Mouse (Mus musculus) neural tube, embryonic 15.5 days (tissue): ENCODE results near the gene Otud3. TPM values are rescaled to one million over a fixed set of nuclear protein-coding genes. Genes with fewer than 3 reads are reported as not detected.
"Not testable (repeated sequence)": the region's sequence is repeated elsewhere in the genome, so short reads cannot be mapped to it uniquely, and the experiment has no call there.

Source experiments
- ATAC-seq: fragments of 200-750 bp; cut with Nextera tagmentation; 2 replicates; pipeline ENCODE4 v1.8.0; 2017; ENCODE audit warnings: mild to moderate bottlenecking, moderate TSS enrichment, moderate library complexity; ENCODE audit not compliant: low FRiP score
- H3K27ac ChIP-seq: fragments of 300-500 bp; sonication (generic); replicated peaks from 2 replicates; pipeline ENCODE4 v1.5.1; 2015; ENCODE audit warnings: mild to moderate bottlenecking, inconsistent platforms
- H3K27me3 ChIP-seq: fragments of 300-500 bp; sonication (generic); replicated peaks from 2 replicates; pipeline ENCODE4 v1.6.1; 2015; ENCODE audit warnings: inconsistent platforms
- H3K36me3 ChIP-seq: fragments of 300-500 bp; sonication (generic); 2 replicates; pipeline ENCODE4 v1.6.1; 2015; ENCODE audit warnings: inconsistent platforms
- H3K4me1 ChIP-seq: fragments of 300-500 bp; sonication (generic); 2 replicates; pipeline ENCODE4 v1.6.1; 2015; ENCODE audit warnings: inconsistent platforms
- H3K4me2 ChIP-seq: fragments of 300-500 bp; sonication (generic); 2 replicates; pipeline ENCODE4 v1.6.1; 2015; ENCODE audit warnings: inconsistent platforms, mild to moderate bottlenecking, moderate library complexity
- H3K4me3 ChIP-seq: fragments of 300-500 bp; sonication (generic); replicated peaks from 2 replicates; pipeline ENCODE4 v1.5.1; 2015; ENCODE audit warnings: mild to moderate bottlenecking, inconsistent platforms
- H3K9ac ChIP-seq: fragments of 300-500 bp; sonication (generic); replicated peaks from 2 replicates; pipeline ENCODE4 v1.6.1; 2015; ENCODE audit warnings: mild to moderate bottlenecking, inconsistent platforms
- H3K9me3 ChIP-seq: fragments of 300-500 bp; sonication (generic); replicated peaks from 2 replicates; pipeline ENCODE4 v1.6.1; 2016; ENCODE audit warnings: inconsistent platforms
- WGBS: fragments of 180-500 bp; shearing (Covaris S2); methylation state at CpG from one replicate; pipeline ENCODE4 v1.1.7; 2015; ENCODE audit warnings: mixed read lengths; 5-methylcytosine and 5-hydroxymethylcytosine counted together
- polyA plus RNA-seq: library from polyadenylated mRNA; unstranded; fragments of >200 nt; fragmentation: Nextera tagmentation; extraction: Ambion mirVana; gene quantifications from 2 replicates; pipeline ENCODE4 v1.2.1, GENCODE M21; 2015

The Otud3 gene
- polyA plus RNA-seq, 1 experiment from 2014 or later = 2.2 TPM

GRCm38 (mm10) chr4:138933862-138934261, 20.1 kb upstream of the Otud3 start:
- ATAC-seq = no peak
- Histone ChIP-seq H3K27ac (no peak overlapping the region), H3K4me1 (no peaks in the 10 kb centered on the region), H3K9me3 (no peaks in the 10 kb centered on the region), H3K4me2 (no peak overlapping the region), H3K9ac (no peak overlapping the region), H3K36me3 (no peaks in the 10 kb centered on the region), H3K4me3 (no peak overlapping the region), H3K27me3 (no peaks in the 10 kb centered on the region)
- 80% methylated on average over 3 of the region's 3 CpGs for WGBS

- Histone ChIP-seq H3K9ac (no peak overlapping the region), H3K27me3 (0 out of 2 replicates have a peak, but pooled peaks cover 6% of the 10 kb centered on the region), H3K9me3 (no peaks in the 10 kb centered on the region), H3K36me3 (no peaks in the 10 kb centered on the region), H3K27ac (no peak overlapping the region), H3K4me2 (no peak overlapping the region), H3K4me1 (peaks cover 18% of the 10 kb centered on the region), H3K4me3 (no peak overlapping the region)
- no peak for ATAC-seq
- WGBS = 35% methylated on average over 2 of the region's 2 CpGs
These were observed 11.8 kb upstream of the Otud3 start for GRCm38 (mm10) chr4:138925561-138925960.

- ATAC-seq = peak; percentile 89
- Histone ChIP-seq H3K4me2 (peak overlapping the region; percentile 59), H3K27me3 (0 out of 2 replicates have a peak, but pooled peaks cover 3% of the 10 kb centered on the region), H3K27ac (peak overlapping the region; percentile 70), H3K9ac (peak overlapping the region; percentile 26), H3K4me3 (peak overlapping the region; percentile 31), H3K4me1 (peaks cover 18% of the 10 kb centered on the region), H3K36me3 (no peaks in the 10 kb centered on the region), H3K9me3 (no peaks in the 10 kb centered on the region)
- 1% methylated on average over 11 of the region's 11 CpGs for WGBS
These were observed 8.3 kb upstream of the Otud3 start for GRCm38 (mm10) chr4:138922131-138922459.

GRCm38 (mm10) chr4:138921254-138922130, 7.7 kb upstream of the Otud3 start:
- H3K27ac ChIP-seq = peak overlapping the region; percentile 70
- H3K4me1 ChIP-seq = peaks cover 18% of the 10 kb centered on the region
- 0 out of 2 replicates have a peak, but pooled peaks cover 3% of the 10 kb centered on the region for H3K27me3 ChIP-seq
- H3K4me3 ChIP-seq = peak overlapping the region; percentile 31
- WGBS = 30% methylated on average over 20 of the region's 20 CpGs
- H3K9me3 ChIP-seq = no peaks in the 10 kb centered on the region
- H3K4me2 ChIP-seq = peak overlapping the region; percentile 59
- peak; percentile 79 for ATAC-seq
- H3K9ac ChIP-seq = peak overlapping the region; percentile 26
- no peaks in the 10 kb centered on the region for H3K36me3 ChIP-seq

GRCm38 (mm10) chr4:138917282-138917681, 3.5 kb upstream of the Otud3 start:
- no peak overlapping the region for H3K4me2 ChIP-seq
- WGBS = 88% methylated on average over 9 of the region's 9 CpGs
- H3K4me1 ChIP-seq = peaks cover 19% of the 10 kb centered on the region
- H3K27me3 ChIP-seq = 0 out of 2 replicates have a peak, but pooled peaks cover 3% of the 10 kb centered on the region
- no peaks in the 10 kb centered on the region for H3K36me3 ChIP-seq
- H3K9ac ChIP-seq = no peak overlapping the region
- no peak overlapping the region for H3K4me3 ChIP-seq
- no peak overlapping the region for H3K27ac ChIP-seq
- ATAC-seq = no peak
- H3K9me3 ChIP-seq = no peaks in the 10 kb centered on the region

GRCm38 (mm10) chr4:138913141-138913787, 481 bp downstream of the Otud3 start:
- peaks cover 10% of the 10 kb centered on the region for H3K36me3 ChIP-seq
- no peaks in the 10 kb centered on the region for H3K9me3 ChIP-seq
- no peaks in the 10 kb centered on the region for H3K27me3 ChIP-seq
- H3K4me2 ChIP-seq = peak overlapping the region; percentile 79
- peak overlapping the region; percentile 83 for H3K4me3 ChIP-seq
- ATAC-seq = peak; percentile 35
- peaks cover 33% of the 10 kb centered on the region for H3K4me1 ChIP-seq
- under 1% methylated on average over 51 of the region's 52 CpGs for WGBS
- peak overlapping the region; percentile 79 for H3K9ac ChIP-seq
- peak overlapping the region; percentile 84 for H3K27ac ChIP-seq

GRCm38 (mm10) chr4:138905624-138906337, 8.0 kb downstream of the Otud3 start:
- Histone ChIP-seq H3K4me2 (no peak overlapping the region), H3K4me3 (no peak overlapping the region), H3K27ac (no peak overlapping the region), H3K36me3 (peaks cover 82% of the 10 kb centered on the region), H3K27me3 (no peaks in the 10 kb centered on the region), H3K9me3 (no peaks in the 10 kb centered on the region), H3K4me1 (peaks cover 9% of the 10 kb centered on the region), H3K9ac (no peak overlapping the region)
- 96% methylated on average over 18 of the region's 18 CpGs for WGBS
- no peak for ATAC-seq

GRCm38 (mm10) chr4:138899361-138899760, 14.4 kb downstream of the Otud3 start:
- ATAC-seq = no peak
- Histone ChIP-seq H3K27me3 (no peaks in the 10 kb centered on the region), H3K9me3 (no peaks in the 10 kb centered on the region), H3K4me2 (no peak overlapping the region), H3K4me1 (no peaks in the 10 kb centered on the region), H3K36me3 (peaks cover 97% of the 10 kb centered on the region), H3K4me3 (no peak overlapping the region), H3K27ac (no peak overlapping the region), H3K9ac (no peak overlapping the region)
- 84% methylated on average over 7 of the region's 7 CpGs for WGBS

- not testable (repeated sequence) for H3K27me3 ChIP-seq, ATAC-seq, H3K27ac ChIP-seq, H3K9ac ChIP-seq, H3K4me1 ChIP-seq, H3K9me3 ChIP-seq, H3K4me2 ChIP-seq, H3K4me3 ChIP-seq
- peaks cover 73% of the 10 kb centered on the region for H3K36me3 ChIP-seq
- WGBS = 93% methylated on average over 11 of the region's 11 CpGs
These were observed 20.0 kb downstream of the Otud3 start for GRCm38 (mm10) chr4:138893789-138894188.

GRCm38 (mm10) chr4:138892655-138893054, 21.1 kb downstream of the Otud3 start:
- H3K27me3 ChIP-seq = no peaks in the 10 kb centered on the region
- no peak for ATAC-seq
- H3K9ac ChIP-seq = no peak overlapping the region
- H3K4me2 ChIP-seq = no peak overlapping the region
- no peak overlapping the region for H3K27ac ChIP-seq
- 85% methylated on average over 6 of the region's 6 CpGs for WGBS
- no peak overlapping the region for H3K4me3 ChIP-seq
- no peaks in the 10 kb centered on the region for H3K4me1 ChIP-seq
- peaks cover 63% of the 10 kb centered on the region for H3K36me3 ChIP-seq
- no peaks in the 10 kb centered on the region for H3K9me3 ChIP-seq

GRCm38 (mm10) chr4:138889635-138890034, 24.1 kb downstream of the Otud3 start:
- Histone ChIP-seq H3K27ac (0 out of 2 replicates have a peak overlapping the region, but pooled peaks have one; percentile 49), H3K4me1 (no peaks in the 10 kb centered on the region), H3K36me3 (peaks cover 33% of the 10 kb centered on the region), H3K9ac (no peak overlapping the region), H3K4me2 (no peak overlapping the region), H3K27me3 (no peaks in the 10 kb centered on the region), H3K4me3 (no peak overlapping the region), H3K9me3 (no peaks in the 10 kb centered on the region)
- WGBS = 78% methylated on average over 8 of the region's 8 CpGs
- ATAC-seq = no peak
